Mouse (Mus musculus) myocyte (in vitro differentiated cells): ENCODE measurements around the gene Abcb10.
"Not testable (repeated sequence)": the region's sequence is repeated elsewhere in the genome, so short reads cannot be mapped to it uniquely, and the experiment has no call there.

Experiments
- CEBPB ChIP-seq: IDR thresholded peaks from 2 replicates; pipeline ENCODE4 v1.6.1; 2011; ENCODE audit warnings: mild to moderate bottlenecking, moderate library complexity; ENCODE audit not compliant: poor library complexity, insufficient read depth, severe bottlenecking
- E2F4 ChIP-seq: IDR thresholded peaks from one replicate; pipeline ENCODE4 v1.6.1; 2011; ENCODE audit warnings: mild to moderate bottlenecking, control low read depth, moderate library complexity; ENCODE audit not compliant: insufficient read depth
- MAX ChIP-seq: IDR thresholded peaks from one replicate; pipeline ENCODE4 v1.6.1; 2011; ENCODE audit warnings: low read depth, mild to moderate bottlenecking, control low read depth
- MYOD1 ChIP-seq, 3 experiments: IDR thresholded peaks; one replicate each; pipeline ENCODE4 v1.6.1; 2011; ENCODE audit warnings: control low read depth in 2 of 3, low read depth in 2 of 3, mild to moderate bottlenecking in 2 of 3, moderate library complexity in 1 of 3; ENCODE audit not compliant: insufficient read length in 2 of 3, control insufficient read depth in 1 of 3
- MYOG ChIP-seq, 3 experiments: IDR thresholded peaks; one replicate each; pipeline ENCODE4 v1.6.1; 2011; ENCODE audit warnings: control low read depth in 2 of 3, low read depth in 2 of 3, mild to moderate bottlenecking in 2 of 3; ENCODE audit not compliant: insufficient read length in 2 of 3, control insufficient read depth in 1 of 3, insufficient read depth in 1 of 3
- POLR2A ChIP-seq: IDR thresholded peaks from one replicate; pipeline ENCODE4 v1.6.1; 2011; ENCODE audit warnings: low read depth, mild to moderate bottlenecking, control low read depth, moderate library complexity; ENCODE audit not compliant: insufficient read length
- POLR2AphosphoS2 ChIP-seq: IDR thresholded peaks from one replicate; pipeline ENCODE4 v1.6.1; 2011; ENCODE audit warnings: low read depth, control low read depth; ENCODE audit not compliant: insufficient read length
- REST ChIP-seq: IDR thresholded peaks from one replicate; pipeline ENCODE4 v1.6.1; 2011; ENCODE audit warnings: mild to moderate bottlenecking, control low read depth, moderate library complexity; ENCODE audit not compliant: insufficient read depth, insufficient read length
- SRF ChIP-seq: IDR thresholded peaks from one replicate; pipeline ENCODE4 v1.6.1; 2011; ENCODE audit warnings: low read depth; ENCODE audit not compliant: control insufficient read depth, insufficient read length
- TCF12 ChIP-seq: IDR thresholded peaks from one replicate; pipeline ENCODE4 v1.6.1; 2011; ENCODE audit warnings: mild to moderate bottlenecking, control low read depth; ENCODE audit not compliant: poor library complexity, insufficient read depth, severe bottlenecking
- TCF3 ChIP-seq: IDR thresholded peaks from one replicate; pipeline ENCODE4 v1.6.1; 2011; ENCODE audit warnings: low read depth, control low read depth; ENCODE audit not compliant: insufficient read length
- USF1 ChIP-seq: IDR thresholded peaks from one replicate; pipeline ENCODE4 v1.6.1; 2011; ENCODE audit warnings: low read depth, mild to moderate bottlenecking, control low read depth, moderate library complexity

DNA sequence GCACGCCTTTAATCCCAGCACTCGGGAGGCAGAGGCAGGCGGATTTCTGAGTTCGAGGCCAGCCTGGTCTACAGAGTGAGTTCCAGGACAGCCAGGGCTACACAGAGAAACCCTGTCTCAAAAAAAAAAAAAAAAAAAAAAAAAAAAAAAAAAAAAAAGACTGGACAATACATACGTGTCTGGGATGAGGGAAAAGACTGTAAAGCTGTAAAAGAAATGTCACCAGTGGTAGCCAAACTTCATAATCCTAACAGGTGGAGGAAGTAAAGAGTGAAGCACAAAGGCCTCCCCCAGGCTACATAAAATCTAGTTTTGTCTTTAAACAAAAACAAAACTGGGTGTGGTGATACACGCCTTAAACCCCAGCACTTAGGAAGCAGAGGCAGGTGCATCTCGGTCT lies 31.4 kb upstream of the Abcb10 start:
- TF ChIP-seq USF1; POLR2A; E2F4; POLR2AphosphoS2; TCF12; MYOD1 (IDR thresholded peaks at IDR 0.05; ENCODE audit: control insufficient read depth in 1 of 3, insufficient read length in 2 of 3, low read depth in 2 of 3); CEBPB; MYOG (IDR thresholded peaks at IDR 0.05; ENCODE audit: control insufficient read depth in 1 of 3, insufficient read depth in 1 of 3, insufficient read length in 2 of 3, low read depth in 2 of 3); MAX; REST; SRF; TCF3: not testable (repeated sequence)
